Mouse (Mus musculus) midbrain, embryonic 16.5 days (tissue): ENCODE measurements around the gene Mical2. TPM values are rescaled to one million over a fixed set of nuclear protein-coding genes. Genes with fewer than 3 reads are reported as not detected.

Source experiments
- ATAC-seq: fragments of 200-750 bp; cut with Nextera tagmentation; 2 replicates; pipeline ENCODE4 v1.8.0; 2017; ENCODE audit warnings: moderate TSS enrichment
- H3K27ac ChIP-seq: fragments of 300-500 bp; sonication (generic); 2 replicates; pipeline ENCODE4 v1.5.1; 2014; ENCODE audit warnings: mild to moderate bottlenecking, low read length, mixed read lengths
- H3K27me3 ChIP-seq: fragments of 300-500 bp; sonication (generic); 2 replicates; pipeline ENCODE4 v1.6.1; 2014; ENCODE audit warnings: low read depth, low read length, mixed read lengths; ENCODE audit not compliant: control insufficient read depth, insufficient read depth
- H3K36me3 ChIP-seq: fragments of 300-500 bp; sonication (generic); 2 replicates; pipeline ENCODE4 v1.6.1; 2014; ENCODE audit warnings: mild to moderate bottlenecking, low read length, moderate library complexity, mixed read lengths; ENCODE audit not compliant: control insufficient read depth, insufficient read depth
- H3K4me1 ChIP-seq: fragments of 300-500 bp; sonication (generic); 2 replicates; pipeline ENCODE4 v1.6.1; 2014; ENCODE audit warnings: mild to moderate bottlenecking, low read length, mixed read lengths; ENCODE audit not compliant: control insufficient read depth, insufficient read depth
- H3K4me2 ChIP-seq: fragments of 300-500 bp; sonication (generic); 2 replicates; pipeline ENCODE4 v1.6.1; 2014; ENCODE audit warnings: mild to moderate bottlenecking, low read length, mixed read lengths
- H3K4me3 ChIP-seq: fragments of 300-500 bp; sonication (generic); 2 replicates; pipeline ENCODE4 v1.5.1; 2014; ENCODE audit warnings: low read depth, mild to moderate bottlenecking, low read length, moderate library complexity, mixed read lengths
- H3K9ac ChIP-seq: fragments of 300-500 bp; sonication (generic); 2 replicates; pipeline ENCODE4 v1.6.1; 2014; ENCODE audit warnings: low read depth, low read length, mixed read lengths
- H3K9me3 ChIP-seq: fragments of 300-500 bp; sonication (generic); replicated peaks from 2 replicates; pipeline ENCODE4 v1.6.1; 2014; ENCODE audit warnings: mild to moderate bottlenecking, low read length, mixed read lengths; ENCODE audit not compliant: control insufficient read depth, poor library complexity, severe bottlenecking
- WGBS: fragments of 180-500 bp; shearing (Covaris S2); extraction: QIAGEN DNeasy Blood & Tissue Kit; methylation state at CpG from one replicate; pipeline ENCODE4 v1.1.7; 2014; 5-methylcytosine and 5-hydroxymethylcytosine counted together
- polyA plus RNA-seq: library from polyadenylated mRNA; unstranded; fragments of >200 nt; fragmentation: Nextera tagmentation; extraction: Ambion mirVana; gene quantifications from 2 replicates; pipeline ENCODE4 v1.2.1, GENCODE M21; 2015

Mical2 gene
- polyA plus RNA-seq, 1 experiment from 2014 or later: 5.1 TPM

GRCm38 (mm10) chr7:112390252-112390936 lies 164.7 kb downstream of the Mical2 start:
- no peak for ATAC-seq
- Histone ChIP-seq H3K9ac (no peak overlapping the region), H3K9me3 (no peaks in the 10 kb centered on the region), H3K4me3 (no peak overlapping the region), H3K27me3 (no peaks in the 10 kb centered on the region), H3K4me1 (peaks cover 26% of the 10 kb centered on the region), H3K27ac (peak overlapping the region; percentile 54), H3K36me3 (no peaks in the 10 kb centered on the region), H3K4me2 (no peak overlapping the region)
- 18% methylated on average over 11 of the region's 11 CpGs for WGBS

- Histone ChIP-seq H3K27ac (peak overlapping the region; percentile 54), H3K4me1 (peaks cover 26% of the 10 kb centered on the region), H3K9ac (0 out of 2 replicates have a peak overlapping the region, but pooled peaks have one; percentile 10), H3K27me3 (no peaks in the 10 kb centered on the region), H3K36me3 (no peaks in the 10 kb centered on the region), H3K4me3 (no peak overlapping the region), H3K4me2 (no peak overlapping the region), H3K9me3 (no peaks in the 10 kb centered on the region)
- ATAC-seq: no peak
- 20% methylated on average over 6 of the region's 6 CpGs for WGBS
Observed at GRCm38 (mm10) chr7:112390937-112391605, 165.4 kb downstream of the Mical2 start.

DNA sequence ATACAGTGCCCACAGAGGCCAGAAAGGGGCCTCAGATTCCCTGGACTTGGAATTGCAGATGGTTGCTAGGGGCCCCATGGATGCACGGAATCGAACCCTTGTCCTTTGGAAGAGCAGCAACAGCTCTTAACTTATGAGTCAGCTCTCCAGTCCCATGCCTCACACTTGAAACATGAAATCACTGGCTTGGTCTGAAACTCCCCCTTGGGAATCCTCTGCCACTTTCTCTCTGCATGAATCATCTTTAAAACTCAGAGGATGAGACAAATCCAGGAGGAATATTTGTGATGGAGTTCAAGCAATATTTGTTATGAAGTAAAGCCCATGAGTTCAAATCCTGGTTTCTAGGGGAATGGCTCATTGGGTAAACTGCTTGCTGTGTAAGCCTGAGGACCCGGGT lies 172.1 kb downstream of the Mical2 start:
- H3K4me2 ChIP-seq: no peak overlapping the region
- no peak overlapping the region for H3K4me3 ChIP-seq
- H3K27ac ChIP-seq: no peak overlapping the region
- no peaks in the 10 kb centered on the region for H3K4me1 ChIP-seq
- ATAC-seq: no peak
- H3K36me3 ChIP-seq: no peaks in the 10 kb centered on the region
- no peak overlapping the region for H3K9ac ChIP-seq
- no peaks in the 10 kb centered on the region for H3K9me3 ChIP-seq
- no peaks in the 10 kb centered on the region for H3K27me3 ChIP-seq
- 95% methylated on average over 3 of the region's 3 CpGs for WGBS

GRCm38 (mm10) chr7:112399425-112400170 lies 173.9 kb downstream of the Mical2 start:
- Histone ChIP-seq H3K27me3 (no peaks in the 10 kb centered on the region), H3K4me1 (no peaks in the 10 kb centered on the region), H3K4me2 (no peak overlapping the region), H3K9ac (no peak overlapping the region), H3K27ac (no peak overlapping the region), H3K9me3 (no peaks in the 10 kb centered on the region), H3K36me3 (no peaks in the 10 kb centered on the region), H3K4me3 (no peak overlapping the region)
- WGBS: 41% methylated on average over 7 of the region's 7 CpGs
- ATAC-seq: 0 out of 2 replicates have a peak, but pooled peaks have one; percentile 42

GRCm38 (mm10) chr7:112400175-112400574 lies 174.5 kb downstream of the Mical2 start:
- Histone ChIP-seq H3K9ac (no peak overlapping the region), H3K27me3 (no peaks in the 10 kb centered on the region), H3K4me1 (no peaks in the 10 kb centered on the region), H3K4me3 (no peak overlapping the region), H3K27ac (no peak overlapping the region), H3K36me3 (no peaks in the 10 kb centered on the region), H3K9me3 (no peaks in the 10 kb centered on the region), H3K4me2 (no peak overlapping the region)
- WGBS: 48% methylated on average over 6 of the region's 6 CpGs
- ATAC-seq: 0 out of 2 replicates have a peak, but pooled peaks have one; percentile 32

- Histone ChIP-seq H3K9ac (no peak overlapping the region), H3K4me1 (no peaks in the 10 kb centered on the region), H3K27me3 (no peaks in the 10 kb centered on the region), H3K27ac (no peak overlapping the region), H3K36me3 (no peaks in the 10 kb centered on the region), H3K4me3 (no peak overlapping the region), H3K9me3 (no peaks in the 10 kb centered on the region), H3K4me2 (no peak overlapping the region)
- 71% methylated on average over 2 of the region's 2 CpGs for WGBS
- no peak for ATAC-seq
Observed at GRCm38 (mm10) chr7:112405061-112405460, 179.4 kb downstream of the Mical2 start.

GRCm38 (mm10) chr7:112405578-112405977 lies 179.9 kb downstream of the Mical2 start:
- H3K4me3 ChIP-seq: no peak overlapping the region
- WGBS: 87% methylated on average over 8 of the region's 8 CpGs
- no peaks in the 10 kb centered on the region for H3K4me1 ChIP-seq
- no peaks in the 10 kb centered on the region for H3K27me3 ChIP-seq
- no peak overlapping the region for H3K27ac ChIP-seq
- ATAC-seq: no peak
- H3K9me3 ChIP-seq: no peaks in the 10 kb centered on the region
- H3K36me3 ChIP-seq: no peaks in the 10 kb centered on the region
- no peak overlapping the region for H3K9ac ChIP-seq
- no peak overlapping the region for H3K4me2 ChIP-seq

GRCm38 (mm10) chr7:112407597-112407996 lies 181.9 kb downstream of the Mical2 start:
- ATAC-seq: 0 out of 2 replicates have a peak, but pooled peaks have one; percentile 28

DNA sequence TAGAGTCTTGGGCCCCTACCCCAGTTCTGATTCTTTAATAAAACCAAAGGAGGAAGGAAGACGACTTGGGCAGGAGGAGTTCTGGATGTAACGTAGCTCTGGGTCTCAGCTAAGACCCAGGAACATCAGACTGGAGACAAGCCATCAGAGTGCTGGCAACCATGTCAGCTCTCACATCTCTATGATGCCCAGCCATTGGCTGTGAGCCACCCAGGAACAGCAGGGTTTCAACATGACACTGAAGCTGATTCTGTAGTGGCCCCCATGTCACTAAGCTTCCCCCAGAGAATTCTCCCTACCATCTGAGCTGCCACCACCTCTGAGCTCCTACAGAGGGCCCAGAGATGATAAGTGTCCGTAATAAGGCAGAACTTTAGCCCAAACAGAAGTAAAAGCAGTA lies 184.3 kb downstream of the Mical2 start:
- Histone ChIP-seq H3K27me3 (no peaks in the 10 kb centered on the region), H3K36me3 (no peaks in the 10 kb centered on the region), H3K4me3 (no peak overlapping the region), H3K9me3 (no peaks in the 10 kb centered on the region), H3K9ac (no peak overlapping the region), H3K4me1 (no peaks in the 10 kb centered on the region), H3K4me2 (no peak overlapping the region), H3K27ac (no peak overlapping the region)
- ATAC-seq: no peak
- 80% methylated on average over 3 of the region's 3 CpGs for whole genome bisulfite sequencing

More at GRCm38 (mm10) chr7:112407597-112407996, 181.9 kb downstream of the Mical2 start:
- no peak overlapping the region for H3K4me2 ChIP-seq
- H3K9me3 ChIP-seq: no peaks in the 10 kb centered on the region
- 48% methylated on average over 7 of the region's 7 CpGs for WGBS
- H3K36me3 ChIP-seq: no peaks in the 10 kb centered on the region
- no peaks in the 10 kb centered on the region for H3K4me1 ChIP-seq
- no peaks in the 10 kb centered on the region for H3K27me3 ChIP-seq
- H3K27ac ChIP-seq: no peak overlapping the region
- no peak overlapping the region for H3K4me3 ChIP-seq
- no peak overlapping the region for H3K9ac ChIP-seq
